Mouse (Mus musculus) bone marrow, adult 2 months (tissue): ENCODE results near the gene Cdh5. TPM values are rescaled to one million over a fixed set of nuclear protein-coding genes. Genes with fewer than 3 reads are reported as not detected.

Experiments used
- H3K27ac ChIP-seq: fragments of 200-500 bp; 2 replicates; pipeline ENCODE4 v1.5.1; 2012; ENCODE audit warnings: low read depth, mild to moderate bottlenecking, control low read depth, inconsistent platforms, low read length; ENCODE audit not compliant: control insufficient read depth, poor library complexity, insufficient read depth
- H3K4me1 ChIP-seq: fragments of 200-500 bp; 2 replicates; pipeline ENCODE4 v1.6.1; 2011; ENCODE audit warnings: low read length; ENCODE audit not compliant: control insufficient read depth, insufficient read depth
- H3K4me3 ChIP-seq: fragments of 200-500 bp; replicated peaks from 2 replicates; pipeline ENCODE3; 2011; ENCODE audit warnings: mild to moderate bottlenecking, low read depth, low read length, control low read depth; ENCODE audit not compliant: control insufficient read depth
- CTCF ChIP-seq: fragments of 200-500 bp; IDR thresholded peaks from 2 replicates; pipeline ENCODE4 v1.5.1; 2011; ENCODE audit warnings: low read length, control low read depth; ENCODE audit not compliant: control insufficient read depth, insufficient read depth
- POLR2A ChIP-seq: fragments of 200-500 bp; IDR thresholded peaks from 2 replicates; pipeline ENCODE4 v1.6.1; 2011; ENCODE audit warnings: low read depth, mild to moderate bottlenecking, control low read depth, low read length, borderline replicate concordance; ENCODE audit not compliant: control insufficient read depth
- WGBS: fragments of 180-500 bp; shearing (Covaris S2); methylation state at CpG from one replicate; pipeline ENCODE4 v1.1.7; 2018; 5-methylcytosine and 5-hydroxymethylcytosine counted together
- polyA plus RNA-seq: library from polyadenylated mRNA; stranded (reverse); fragments of >200 nt; gene quantifications from 2 replicates; pipeline ENCODE4 v1.2.4, GENCODE M21; 2011; ENCODE audit warnings: low replicate concordance; ENCODE audit not compliant: missing spikeins, insufficient read depth, insufficient read length

The Cdh5 gene
- polyA plus RNA-seq, 1 experiment: 1.00 TPM

- H3K4me1 ChIP-seq: no peaks in the 10 kb centered on the region
- 6% methylated on average over 32 of the region's 32 CpGs for WGBS
Measured at GRCm38 (mm10) chr8:104171050-104171620, 69.7 kb downstream of the Cdh5 start.

GRCm38 (mm10) chr8:104172420-104172819 is 71.0 kb downstream of the Cdh5 start:
- H3K27ac ChIP-seq: no peak overlapping the region
- H3K4me1 ChIP-seq: no peaks in the 10 kb centered on the region
- no peak overlapping the region for H3K4me3 ChIP-seq
- 84% methylated on average over 6 of the region's 6 CpGs for WGBS
- no peak for TF ChIP-seq POLR2A
- TF ChIP-seq CTCF: no peak

More at GRCm38 (mm10) chr8:104171050-104171620, 69.7 kb downstream of the Cdh5 start:
- Histone ChIP-seq H3K27ac (no peak overlapping the region), H3K4me3 (no peak overlapping the region)
- TF ChIP-seq POLR2A: no peak
- no peak for TF ChIP-seq CTCF

- no peak overlapping the region for H3K27ac ChIP-seq
- TF ChIP-seq POLR2A (no peak), CTCF (no peak)
- 35% methylated on average over 8 of the region's 8 CpGs for WGBS
- H3K4me3 ChIP-seq: no peak overlapping the region
- H3K4me1 ChIP-seq: no peaks in the 10 kb centered on the region
Measured at GRCm38 (mm10) chr8:104175848-104176527, 74.6 kb downstream of the Cdh5 start.

GRCm38 (mm10) chr8:104177054-104177453 is 75.6 kb downstream of the Cdh5 start:
- H3K4me3 ChIP-seq: no peak overlapping the region
- TF ChIP-seq POLR2A: no peak
- TF ChIP-seq CTCF: no peak
- 81% methylated on average over 4 of the region's 4 CpGs for WGBS
- no peaks in the 10 kb centered on the region for H3K4me1 ChIP-seq
- H3K27ac ChIP-seq: no peak overlapping the region

GRCm38 (mm10) chr8:104184905-104185304 is 83.5 kb downstream of the Cdh5 start:
- Histone ChIP-seq H3K27ac (no peak overlapping the region), H3K4me3 (no peak overlapping the region), H3K4me1 (peaks cover 1% of the 10 kb centered on the region; the same call in 1 of the 2 replicates)
- TF ChIP-seq CTCF: no peak; the same call in 1 of the 2 replicates
- TF ChIP-seq POLR2A: no peak
- 40% methylated on average over 6 of the region's 6 CpGs for WGBS

GRCm38 (mm10) chr8:104186827-104187226 is 85.4 kb downstream of the Cdh5 start:
- 69% methylated on average over 4 of the region's 4 CpGs for WGBS
- no peak overlapping the region for H3K4me3 ChIP-seq
- H3K27ac ChIP-seq: no peak overlapping the region
- TF ChIP-seq CTCF (no peak), POLR2A (no peak)
- peaks cover 1% of the 10 kb centered on the region; the same call in 1 of the 2 replicates for H3K4me1 ChIP-seq

- peaks cover 1% of the 10 kb centered on the region; the same call in 1 of the 2 replicates for H3K4me1 ChIP-seq
- TF ChIP-seq POLR2A (no peak), CTCF (no peak)
- WGBS: 77% methylated on average over 6 of the region's 6 CpGs
- no peak overlapping the region for H3K4me3 ChIP-seq
- H3K27ac ChIP-seq: no peak overlapping the region
Measured at GRCm38 (mm10) chr8:104187622-104188021, 86.2 kb downstream of the Cdh5 start.

- Histone ChIP-seq H3K27ac (no peak overlapping the region), H3K4me3 (no peak overlapping the region), H3K4me1 (no peaks in the 10 kb centered on the region; the same call in 1 of the 2 replicates)
- 61% methylated on average over 5 of the region's 5 CpGs for WGBS
- TF ChIP-seq POLR2A: no peak
Measured at GRCm38 (mm10) chr8:104188459-104188858, 87.0 kb downstream of the Cdh5 start.
